Mouse (Mus musculus) hindbrain, embryonic 15.5 days (tissue): ENCODE results near the gene Qpct. TPM values are rescaled to one million over a fixed set of nuclear protein-coding genes. Genes with fewer than 3 reads are reported as not detected.

Source experiments
- ATAC-seq: fragments of 200-750 bp; cut with Nextera tagmentation; 2 replicates; pipeline ENCODE4 v1.8.0; 2017; ENCODE audit warnings: low read depth, moderate number of reproducible peaks, moderate TSS enrichment; ENCODE audit not compliant: low FRiP score
- H3K27ac ChIP-seq: fragments of 300-500 bp; sonication (generic); replicated peaks from 2 replicates; pipeline ENCODE4 v1.5.1; 2015; ENCODE audit warnings: mild to moderate bottlenecking, inconsistent platforms
- H3K27me3 ChIP-seq: fragments of 300-500 bp; sonication (generic); 2 replicates; pipeline ENCODE4 v1.6.1; 2015; ENCODE audit warnings: control low read depth, inconsistent platforms
- H3K36me3 ChIP-seq: fragments of 300-500 bp; sonication (generic); 2 replicates; pipeline ENCODE4 v1.6.1; 2015; ENCODE audit warnings: control low read depth, inconsistent platforms
- H3K4me1 ChIP-seq: fragments of 300-500 bp; sonication (generic); replicated peaks from 2 replicates; pipeline ENCODE4 v1.6.1; 2015; ENCODE audit warnings: control low read depth, inconsistent platforms
- H3K4me2 ChIP-seq: fragments of 300-500 bp; sonication (generic); 2 replicates; pipeline ENCODE4 v1.6.1; 2015; ENCODE audit warnings: moderate library complexity, mild to moderate bottlenecking, inconsistent platforms
- H3K4me3 ChIP-seq: fragments of 300-500 bp; sonication (generic); 2 replicates; pipeline ENCODE4 v1.5.1; 2015; ENCODE audit warnings: mild to moderate bottlenecking, inconsistent platforms
- H3K9ac ChIP-seq: fragments of 300-500 bp; sonication (generic); 2 replicates; pipeline ENCODE4 v1.6.1; 2015; ENCODE audit warnings: inconsistent platforms
- H3K9me3 ChIP-seq: fragments of 300-500 bp; sonication (generic); 2 replicates; pipeline ENCODE4 v1.6.1; 2016; ENCODE audit warnings: control low read depth, inconsistent platforms
- whole genome bisulfite sequencing: fragments of 180-500 bp; shearing (Covaris S2); methylation state at CpG from one replicate; pipeline ENCODE4 v1.1.7; 2015; 5-methylcytosine and 5-hydroxymethylcytosine counted together
- polyA plus RNA-seq: library from polyadenylated mRNA; unstranded; fragments of >200 nt; fragmentation: Nextera tagmentation; extraction: Ambion mirVana; gene quantifications from 2 replicates; pipeline ENCODE4 v1.2.1, GENCODE M21; 2015

Qpct gene
- polyA plus RNA-seq: 23.1 and 23.6 TPM in 2 replicates

DNA sequence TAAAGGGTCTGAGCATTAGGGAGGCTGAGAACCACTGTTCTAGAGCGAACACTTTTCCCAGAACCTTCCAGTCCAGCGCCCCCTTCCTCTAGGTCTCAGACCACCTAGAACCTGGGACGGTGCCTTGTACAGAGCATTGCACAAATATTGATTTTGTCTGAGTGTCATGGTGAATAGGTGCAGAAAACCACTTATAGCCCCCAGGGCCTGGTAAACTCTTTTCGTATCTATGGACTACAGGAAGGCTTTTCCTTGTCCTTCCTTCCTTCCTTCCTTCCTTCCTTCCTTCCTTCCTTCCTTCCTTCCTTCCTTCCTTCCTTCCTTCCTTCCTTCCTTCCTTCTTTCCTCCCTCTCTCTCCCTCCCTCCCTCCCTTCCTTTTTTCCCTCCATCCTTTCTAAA, at the start of gene Qpct:
Gene Qpct (plus strand): TSS at position 301 of the 400 bp plus-strand sequence.
- 66% methylated on average over 4 of the region's 4 CpGs for WGBS
- no peaks in the 10 kb centered on the region for H3K9me3 ChIP-seq
- H3K27ac ChIP-seq: peak within 1 kb of the TSS; percentile 77
- H3K36me3 ChIP-seq: no peaks in the 10 kb centered on the region
- peaks cover 13% of the 10 kb centered on the region for H3K4me1 ChIP-seq
- no peak for ATAC-seq
- H3K4me3 ChIP-seq: peak within 1 kb of the TSS; percentile 62
- H3K9ac ChIP-seq: peak within 1 kb of the TSS; percentile 58
- H3K4me2 ChIP-seq: peak within 1 kb of the TSS; percentile 70
- no peaks in the 10 kb centered on the region for H3K27me3 ChIP-seq

- no peak overlapping the region for H3K9ac ChIP-seq
- H3K4me3 ChIP-seq: no peak overlapping the region
- H3K9me3 ChIP-seq: no peaks in the 10 kb centered on the region
- 0 out of 2 replicates have a peak, but pooled peaks cover 5% of the 10 kb centered on the region for H3K36me3 ChIP-seq
- no peak overlapping the region for H3K4me2 ChIP-seq
- no peak for ATAC-seq
- no peak overlapping the region for H3K27ac ChIP-seq
- WGBS: 91% methylated on average over 2 of the region's 2 CpGs
- peaks cover 6% of the 10 kb centered on the region; the same call in 1 of the 2 replicates for H3K4me1 ChIP-seq
- no peaks in the 10 kb centered on the region for H3K27me3 ChIP-seq
These were observed 38.1 kb upstream of the Qpct start for GRCm38 (mm10) chr17:79013625-79014024.

GRCm38 (mm10) chr17:79014911-79015685, 36.6 kb upstream of the Qpct start:
- Histone ChIP-seq H3K4me3 (no peak overlapping the region), H3K27ac (no peak overlapping the region), H3K27me3 (no peaks in the 10 kb centered on the region), H3K4me2 (no peak overlapping the region), H3K4me1 (peaks cover 19% of the 10 kb centered on the region), H3K36me3 (0 out of 2 replicates have a peak, but pooled peaks cover 5% of the 10 kb centered on the region), H3K9me3 (no peaks in the 10 kb centered on the region), H3K9ac (no peak overlapping the region)
- ATAC-seq: no peak
- 93% methylated on average over 2 of the region's 2 CpGs for WGBS

DNA sequence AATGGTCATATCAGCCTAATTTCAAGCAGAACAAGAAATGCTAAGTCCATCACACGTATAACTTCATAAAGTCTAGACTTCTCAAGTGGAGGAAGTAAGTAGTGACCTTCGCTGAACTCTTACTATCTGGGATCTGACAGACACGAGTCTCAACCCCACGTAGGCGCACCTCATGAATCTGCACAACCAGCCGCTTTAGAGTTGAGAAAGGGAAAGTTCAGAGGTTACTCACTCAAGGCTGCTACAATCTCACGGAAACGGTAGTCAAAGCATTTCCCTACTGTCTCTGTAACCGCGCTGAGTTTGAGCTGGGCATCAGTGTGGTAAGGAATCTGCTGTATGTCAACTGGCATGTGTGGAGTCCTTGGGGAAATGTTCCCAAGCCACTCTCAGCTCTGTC, 35.9 kb upstream of the Qpct start:
- Histone ChIP-seq H3K4me2 (no peak overlapping the region), H3K27me3 (no peaks in the 10 kb centered on the region), H3K9me3 (no peaks in the 10 kb centered on the region), H3K4me1 (peaks cover 20% of the 10 kb centered on the region), H3K36me3 (0 out of 2 replicates have a peak, but pooled peaks cover 5% of the 10 kb centered on the region), H3K9ac (no peak overlapping the region), H3K4me3 (no peak overlapping the region), H3K27ac (no peak overlapping the region)
- ATAC-seq: no peak
- WGBS: 87% methylated on average over 10 of the region's 10 CpGs

- Histone ChIP-seq H3K4me2 (peak overlapping the region; percentile 37), H3K4me1 (peaks cover 24% of the 10 kb centered on the region), H3K4me3 (no peak overlapping the region), H3K27ac (no peak overlapping the region), H3K27me3 (peaks cover 6% of the 10 kb centered on the region; the same call in 1 of the 2 replicates), H3K36me3 (no peaks in the 10 kb centered on the region), H3K9ac (no peak overlapping the region), H3K9me3 (no peaks in the 10 kb centered on the region)
- ATAC-seq: no peak
- 50% methylated on average over 9 of the region's 9 CpGs for WGBS
These were observed 33.3 kb upstream of the Qpct start for GRCm38 (mm10) chr17:79018422-79018821.

GRCm38 (mm10) chr17:79019726-79020207, 31.9 kb upstream of the Qpct start:
- peak overlapping the region; percentile 81 for H3K4me3 ChIP-seq
- H3K27me3 ChIP-seq: peaks cover 6% of the 10 kb centered on the region; the same call in 1 of the 2 replicates
- 0 out of 2 replicates have a peak, but pooled peaks have one; percentile 10 for ATAC-seq
- H3K4me1 ChIP-seq: peaks cover 24% of the 10 kb centered on the region
- H3K27ac ChIP-seq: peak overlapping the region; percentile 81
- peak overlapping the region; percentile 66 for H3K9ac ChIP-seq
- H3K4me2 ChIP-seq: peak overlapping the region; percentile 91
- no peaks in the 10 kb centered on the region for H3K9me3 ChIP-seq
- no peaks in the 10 kb centered on the region for H3K36me3 ChIP-seq
- 1% methylated on average over 18 of the region's 18 CpGs for WGBS

GRCm38 (mm10) chr17:79020208-79020983, 31.3 kb upstream of the Qpct start, which contains the start of gene Prkd3:
Prkd3 (minus strand) TSS chr17:79020816.
- Histone ChIP-seq H3K4me3 (peak within 1 kb of the TSS; percentile 81), H3K4me2 (peak within 1 kb of the TSS; percentile 91), H3K27me3 (peaks cover 6% of the 10 kb centered on the region; the same call in 1 of the 2 replicates), H3K4me1 (peaks cover 24% of the 10 kb centered on the region), H3K9me3 (no peaks in the 10 kb centered on the region), H3K36me3 (no peaks in the 10 kb centered on the region), H3K9ac (peak within 1 kb of the TSS; percentile 66), H3K27ac (peak within 1 kb of the TSS; percentile 81)
- ATAC-seq: peak; percentile 95
- WGBS: under 1% methylated on average over 82 of the region's 113 CpGs

DNA sequence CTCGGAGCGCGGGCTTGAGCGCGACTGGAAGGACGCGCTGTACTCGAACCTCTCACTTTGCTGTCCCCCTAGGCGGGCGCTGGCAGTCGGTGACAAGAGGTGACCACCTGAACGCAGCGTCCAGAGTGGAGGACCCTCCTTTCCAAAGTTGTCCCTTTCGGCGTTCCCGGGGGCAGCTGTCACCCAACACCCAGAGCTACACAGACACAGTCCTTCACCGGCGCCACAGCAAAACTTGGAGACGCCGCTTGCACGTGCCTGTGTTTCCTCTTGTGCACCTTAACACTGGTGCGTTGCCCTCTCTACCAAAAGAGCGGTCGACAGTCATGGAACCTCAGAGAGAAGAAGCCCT, 30.7 kb upstream of the Qpct start:
- WGBS: 1% methylated on average over 21 of the region's 24 CpGs
- Histone ChIP-seq H3K4me2 (peak overlapping the region; percentile 91), H3K4me1 (peaks cover 24% of the 10 kb centered on the region), H3K27me3 (peaks cover 6% of the 10 kb centered on the region; the same call in 1 of the 2 replicates), H3K4me3 (peak overlapping the region; percentile 81), H3K9ac (peak overlapping the region; percentile 66), H3K9me3 (no peaks in the 10 kb centered on the region), H3K27ac (no peak overlapping the region; the same call in 1 of the 2 replicates), H3K36me3 (no peaks in the 10 kb centered on the region)
- ATAC-seq: peak; percentile 72

DNA sequence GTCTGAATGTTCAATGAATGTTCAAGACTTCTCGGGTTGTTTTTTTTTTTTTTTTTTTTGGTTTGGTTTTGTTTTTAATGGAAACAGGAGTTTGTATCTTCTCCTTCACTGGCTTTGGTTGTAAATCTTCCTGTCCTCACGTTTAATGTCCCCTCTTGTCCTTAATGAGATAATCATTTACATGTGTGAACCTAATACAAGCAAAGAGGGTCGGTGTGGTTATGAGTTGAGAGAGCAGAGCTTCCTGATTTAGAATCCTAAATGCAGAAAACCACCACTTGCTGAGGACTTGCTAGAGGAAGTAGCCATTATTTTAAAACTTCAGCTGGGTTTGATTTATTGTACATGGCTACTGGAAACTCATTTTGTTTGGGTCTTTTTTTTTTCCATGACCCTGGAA, 29.0 kb upstream of the Qpct start:
- Histone ChIP-seq H3K4me1 (peaks cover 24% of the 10 kb centered on the region), H3K4me3 (no peak overlapping the region), H3K9ac (no peak overlapping the region), H3K27me3 (peaks cover 6% of the 10 kb centered on the region; the same call in 1 of the 2 replicates), H3K9me3 (no peaks in the 10 kb centered on the region), H3K27ac (no peak overlapping the region), H3K4me2 (no peak overlapping the region), H3K36me3 (no peaks in the 10 kb centered on the region)
- ATAC-seq: no peak
- 52% methylated on average over 3 of the region's 3 CpGs for WGBS

GRCm38 (mm10) chr17:79024544-79024943, 27.2 kb upstream of the Qpct start:
- Histone ChIP-seq H3K4me1 (peaks cover 10% of the 10 kb centered on the region), H3K9ac (no peak overlapping the region), H3K4me3 (no peak overlapping the region), H3K27ac (no peak overlapping the region), H3K9me3 (no peaks in the 10 kb centered on the region), H3K36me3 (no peaks in the 10 kb centered on the region), H3K27me3 (peaks cover 6% of the 10 kb centered on the region; the same call in 1 of the 2 replicates), H3K4me2 (no peak overlapping the region)
- 85% methylated on average over 4 of the region's 4 CpGs for WGBS
- no peak for ATAC-seq

DNA sequence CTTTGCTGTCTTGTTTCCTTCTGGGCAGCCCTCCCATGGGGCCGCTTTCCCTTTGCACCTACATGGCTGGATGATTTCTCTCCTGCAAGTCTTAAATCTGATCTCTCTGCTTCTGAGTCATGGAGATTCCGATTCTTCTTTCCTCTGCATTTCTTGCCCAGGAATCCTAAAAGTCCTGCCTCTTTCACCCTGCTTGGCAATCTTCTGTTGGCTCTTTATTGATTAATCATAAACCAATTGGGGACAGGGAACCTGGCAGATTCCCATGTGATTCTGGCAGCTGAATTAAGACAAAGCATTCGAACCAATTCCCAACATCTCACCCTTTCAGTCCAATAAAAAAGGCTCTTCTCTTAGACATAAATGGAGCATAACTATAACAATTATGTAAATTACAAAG, 22.5 kb upstream of the Qpct start:
- Histone ChIP-seq H3K4me1 (no peaks in the 10 kb centered on the region), H3K4me2 (no peak overlapping the region), H3K4me3 (no peak overlapping the region), H3K9ac (no peak overlapping the region), H3K36me3 (no peaks in the 10 kb centered on the region), H3K27me3 (no peaks in the 10 kb centered on the region), H3K9me3 (no peaks in the 10 kb centered on the region), H3K27ac (no peak overlapping the region)
- 87% methylated on average over 3 of the region's 3 CpGs for WGBS
- ATAC-seq: no peak

GRCm38 (mm10) chr17:79031569-79031968, 20.1 kb upstream of the Qpct start:
- Histone ChIP-seq H3K27ac (no peak overlapping the region), H3K4me3 (no peak overlapping the region), H3K4me1 (no peaks in the 10 kb centered on the region), H3K36me3 (no peaks in the 10 kb centered on the region), H3K9me3 (no peaks in the 10 kb centered on the region), H3K27me3 (no peaks in the 10 kb centered on the region), H3K4me2 (no peak overlapping the region), H3K9ac (no peak overlapping the region)
- 87% methylated on average over 5 of the region's 5 CpGs for WGBS
- ATAC-seq: no peak
